7 mouse cellular contexts compared by ENCODE assay signal in genomic region chr7:73186501-73186900, GRCm38 (mm10).
DNase-seq lines count a peak whose midpoint lies in the region; ATAC-seq lines count a peak whose summit lies in the region.

No protein-coding gene starts in this region.

- no peak overlapping the region for H3K9ac ChIP-seq in hindbrain, embryonic 11.5 days (ENCODE audit: low read depth, low read length)

- H3K27me3 ChIP-seq in hindbrain, embryonic 11.5 days (ENCODE audit: control insufficient read depth, insufficient read depth, low read length), result no peaks in the 10 kb centered on the region

- no peak for ATAC-seq in hindbrain, embryonic 11.5 days (ENCODE audit: low FRiP score)

- no peak overlapping the region for H3K4me3 ChIP-seq in hindbrain, embryonic 11.5 days (ENCODE audit: low read depth, low read length)

- WGBS in hindbrain, embryonic 11.5 days, result 74% methylated on average over 3 of the region's 3 CpGs

- no peaks in the 10 kb centered on the region for H3K9me3 ChIP-seq in hindbrain, embryonic 11.5 days (ENCODE audit: control insufficient read depth, low read length)

- no peak overlapping the region for H3K4me2 ChIP-seq in hindbrain, embryonic 11.5 days (replicated peaks; ENCODE audit: low read depth, low read length)

- intact Hi-C loops in left cerebral cortex, postnatal 4 days (cut with DNase I), result no loop called here

- no peaks in the 10 kb centered on the region for H3K36me3 ChIP-seq in hindbrain, embryonic 11.5 days (ENCODE audit: control insufficient read depth, insufficient read depth, low read length)

- DNase-seq in testis, postnatal 10 days (ENCODE audit: low spot score), result peak; percentile 19
- no peak for DNase-seq in testis, postnatal 14 days (ENCODE audit: low spot score)
- no peak for DNase-seq in hindbrain, embryonic 11.5 days (ENCODE audit: low spot score)
- peak; percentile 24 for DNase-seq in left cerebral cortex, postnatal 4 days
- no peak for DNase-seq in liver
- DNase-seq in thymus, postnatal 14 days, result no peak
- DNase-seq in c-Kit-positive CD71-positive TER-119-positive erythroid progenitor cells, embryonic 14.5 days (ENCODE audit: low spot score), result no peak

- peak overlapping the region; percentile 88 for H3K27ac ChIP-seq in hindbrain, embryonic 11.5 days (ENCODE audit: low read depth, low read length)

- peaks cover 5% of the 10 kb centered on the region; the same call in 1 of the 2 replicates for H3K4me1 ChIP-seq in hindbrain, embryonic 11.5 days (replicated peaks; ENCODE audit: control insufficient read depth, insufficient read depth, low read length)

Comparison
In these comparisons a context has a peak if more than half of its experiments do, and no peak if none do; other contexts are left out.
1. DNase-seq: peak in testis, postnatal 10 days (single experiment) and left cerebral cortex, postnatal 4 days (single experiment); none in testis, postnatal 14 days (single experiment), hindbrain, embryonic 11.5 days (single experiment), liver (single experiment), thymus, postnatal 14 days (single experiment) and c-Kit-positive CD71-positive TER-119-positive erythroid progenitor cells, embryonic 14.5 days (single experiment).